Mouse (Mus musculus) forebrain, embryonic 13.5 days (tissue): ENCODE measurements around the gene Rasl10a. TPM values are rescaled to one million over a fixed set of nuclear protein-coding genes. Genes with fewer than 3 reads are reported as not detected.

Source experiments
- ATAC-seq: fragments of 200-750 bp; cut with Nextera tagmentation; 2 replicates; pipeline ENCODE4 v1.8.0; 2017
- H3K27ac ChIP-seq: fragments of 300-500 bp; sonication (generic); 2 replicates; pipeline ENCODE4 v1.5.1; 2015; ENCODE audit warnings: inconsistent platforms, mild to moderate bottlenecking, moderate library complexity
- H3K27me3 ChIP-seq: fragments of 300-500 bp; sonication (generic); 2 replicates; pipeline ENCODE4 v1.6.1; 2015; ENCODE audit warnings: mild to moderate bottlenecking, inconsistent platforms
- H3K36me3 ChIP-seq: fragments of 300-500 bp; sonication (generic); 2 replicates; pipeline ENCODE4 v1.6.1; 2015; ENCODE audit warnings: mild to moderate bottlenecking, inconsistent platforms; ENCODE audit not compliant: poor library complexity, severe bottlenecking
- H3K4me1 ChIP-seq: fragments of 300-500 bp; sonication (generic); 2 replicates; pipeline ENCODE4 v1.6.1; 2015; ENCODE audit warnings: inconsistent platforms
- H3K4me2 ChIP-seq: fragments of 300-500 bp; sonication (generic); 2 replicates; pipeline ENCODE4 v1.6.1; 2015; ENCODE audit warnings: inconsistent platforms, mild to moderate bottlenecking, moderate library complexity
- H3K4me3 ChIP-seq: fragments of 300-500 bp; sonication (generic); 2 replicates; pipeline ENCODE4 v1.5.1; 2015; ENCODE audit warnings: mild to moderate bottlenecking, inconsistent platforms
- H3K9ac ChIP-seq: fragments of 300-500 bp; sonication (generic); 2 replicates; pipeline ENCODE4 v1.6.1; 2015; ENCODE audit warnings: mild to moderate bottlenecking, inconsistent platforms
- H3K9me3 ChIP-seq: fragments of 300-500 bp; sonication (generic); replicated peaks from 2 replicates; pipeline ENCODE4 v1.6.1; 2016; ENCODE audit warnings: inconsistent platforms
- WGBS: fragments of 180-500 bp; shearing (Covaris S2); methylation state at CpG from one replicate; pipeline ENCODE4 v1.1.7; 2015; 5-methylcytosine and 5-hydroxymethylcytosine counted together
- polyA plus RNA-seq: library from polyadenylated mRNA; unstranded; fragments of >200 nt; fragmentation: Nextera tagmentation; extraction: Ambion mirVana; gene quantifications from 2 replicates; pipeline ENCODE4 v1.2.1, GENCODE M21; 2015

Rasl10a gene
- polyA plus RNA-seq, 1 experiment from 2014 or later, result not detected

DNA sequence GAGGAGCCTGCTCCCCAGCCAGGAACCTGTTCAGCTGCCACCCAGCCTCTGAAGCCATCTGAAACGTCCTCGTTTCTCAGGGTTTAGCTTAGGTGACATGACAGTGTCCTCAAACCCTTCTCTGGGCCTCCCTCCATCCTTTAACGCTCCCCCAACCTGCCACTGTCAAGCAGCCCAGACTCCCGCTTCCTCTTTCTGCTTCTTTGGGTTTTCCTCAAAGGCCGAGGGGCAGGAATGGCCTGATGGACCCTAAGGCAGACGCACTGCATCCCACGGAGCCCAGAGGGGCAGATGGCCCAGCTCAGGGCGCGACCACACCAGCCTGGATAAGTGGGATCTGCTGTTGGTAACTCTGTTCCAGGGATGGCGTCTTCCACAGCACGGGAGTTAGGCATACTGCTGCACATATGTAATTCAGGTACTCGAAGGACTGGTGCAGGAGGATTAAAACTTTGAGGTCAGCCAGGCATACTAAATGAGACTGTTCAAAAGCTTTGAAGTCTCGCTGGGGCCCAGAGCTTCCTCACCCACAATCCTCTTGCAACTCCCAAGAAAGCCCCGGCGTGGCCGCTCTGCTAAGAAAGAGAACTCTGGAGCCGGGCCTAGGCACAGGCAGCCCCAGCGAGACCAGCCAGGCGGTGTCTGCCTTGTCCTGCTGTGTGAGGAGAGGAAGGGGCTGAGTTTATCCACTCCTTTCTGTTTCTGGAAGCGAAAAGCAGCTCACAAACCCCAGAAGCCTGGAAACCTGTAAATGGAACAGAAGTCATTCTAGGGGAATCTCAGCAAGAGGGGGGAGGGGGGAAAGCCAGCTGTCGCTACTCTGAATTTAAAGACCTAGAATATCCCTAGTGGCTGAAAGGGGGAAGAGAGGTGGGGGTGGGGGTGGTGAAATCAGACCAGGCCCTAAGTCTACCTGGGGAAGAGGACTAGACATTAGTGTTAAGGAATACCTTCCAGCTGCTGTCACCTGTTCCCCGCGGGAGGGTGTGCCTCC lies 1.7 kb upstream of the Rasl10a start:
- Histone ChIP-seq H3K4me3 (no peak overlapping the region), H3K27me3 (peaks cover 60% of the 10 kb centered on the region)

GRCm38 (mm10) chr11:5057064-5057463 lies 864 bp upstream of the Rasl10a start:
- H3K27me3 ChIP-seq, result peaks cover 69% of the 10 kb centered on the region

More for the DNA sequence above, 1.7 kb upstream of the Rasl10a start:
- no peaks in the 10 kb centered on the region for H3K9me3 ChIP-seq
- H3K9ac ChIP-seq, result no peak overlapping the region
- no peak overlapping the region for H3K4me2 ChIP-seq
- H3K4me1 ChIP-seq, result peaks cover 37% of the 10 kb centered on the region
- H3K27ac ChIP-seq, result no peak overlapping the region
- ATAC-seq, result no peak
- WGBS, result 21% methylated on average over 23 of the region's 23 CpGs
- no peaks in the 10 kb centered on the region for H3K36me3 ChIP-seq

DNA sequence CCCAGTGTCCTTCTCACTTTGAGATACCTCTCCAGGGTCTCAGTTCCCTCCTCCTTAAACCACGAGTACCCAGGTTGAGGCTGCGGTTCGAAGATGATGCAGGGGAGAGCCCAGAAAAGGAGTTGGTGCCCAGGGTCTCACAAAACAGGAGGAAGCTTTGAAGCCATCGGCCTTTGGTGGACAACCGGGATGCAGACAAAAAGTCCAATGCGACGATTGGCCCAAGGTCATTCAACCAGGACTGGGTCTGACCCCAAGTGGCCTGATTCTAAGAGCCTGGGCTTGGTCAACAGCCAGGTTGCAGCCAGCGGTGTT lies 430 bp upstream of the Rasl10a start:
- Histone ChIP-seq H3K4me3 (peak overlapping the region; percentile 45), H3K4me1 (peaks cover 49% of the 10 kb centered on the region), H3K9me3 (no peaks in the 10 kb centered on the region), H3K36me3 (no peaks in the 10 kb centered on the region), H3K4me2 (peak overlapping the region; percentile 82), H3K27me3 (peaks cover 73% of the 10 kb centered on the region), H3K9ac (peak overlapping the region; percentile 65; the same call in 1 of the 2 replicates), H3K27ac (no peak overlapping the region)
- 11% methylated on average over 8 of the region's 8 CpGs for WGBS
- no peak for ATAC-seq

More at GRCm38 (mm10) chr11:5057064-5057463, 864 bp upstream of the Rasl10a start:
- 50% methylated on average over 8 of the region's 8 CpGs for WGBS
- Histone ChIP-seq H3K27ac (no peak overlapping the region), H3K9ac (no peak overlapping the region), H3K4me2 (no peak overlapping the region), H3K36me3 (no peaks in the 10 kb centered on the region), H3K9me3 (no peaks in the 10 kb centered on the region), H3K4me3 (peak overlapping the region; percentile 45; the same call in 1 of the 2 replicates), H3K4me1 (peaks cover 45% of the 10 kb centered on the region)
- no peak for ATAC-seq

DNA sequence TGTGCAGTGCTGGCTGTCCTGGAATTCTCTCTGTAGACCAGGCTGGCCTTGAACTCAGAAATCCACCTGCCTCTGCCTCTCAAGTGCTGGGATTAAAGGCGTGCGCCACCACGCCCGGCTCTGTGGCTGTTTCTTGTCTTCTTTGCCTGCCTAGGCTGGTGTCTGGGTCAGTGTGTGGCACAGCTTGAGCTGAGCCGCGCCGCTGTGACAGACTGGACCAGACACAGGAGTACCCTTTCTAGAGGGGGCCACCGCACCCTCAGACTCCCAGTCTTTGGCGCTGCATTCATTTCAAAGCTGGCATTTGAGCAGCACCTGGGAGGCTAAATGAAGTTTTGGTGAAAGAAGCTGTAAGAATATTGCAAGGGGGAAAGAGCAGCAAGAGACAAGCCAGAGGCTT lies 855 bp downstream of the Rasl10a start:
- ATAC-seq, result no peak
- H3K4me3 ChIP-seq, result 0 out of 2 replicates have a peak overlapping the region, but pooled peaks have one; percentile 45
- peaks cover 86% of the 10 kb centered on the region for H3K27me3 ChIP-seq
- no peak overlapping the region for H3K9ac ChIP-seq
- no peaks in the 10 kb centered on the region for H3K9me3 ChIP-seq
- 0 out of 2 replicates have a peak, but pooled peaks cover 5% of the 10 kb centered on the region for H3K36me3 ChIP-seq
- WGBS, result 34% methylated on average over 9 of the region's 9 CpGs
- H3K4me2 ChIP-seq, result no peak overlapping the region
- H3K27ac ChIP-seq, result no peak overlapping the region
- peaks cover 62% of the 10 kb centered on the region for H3K4me1 ChIP-seq

DNA sequence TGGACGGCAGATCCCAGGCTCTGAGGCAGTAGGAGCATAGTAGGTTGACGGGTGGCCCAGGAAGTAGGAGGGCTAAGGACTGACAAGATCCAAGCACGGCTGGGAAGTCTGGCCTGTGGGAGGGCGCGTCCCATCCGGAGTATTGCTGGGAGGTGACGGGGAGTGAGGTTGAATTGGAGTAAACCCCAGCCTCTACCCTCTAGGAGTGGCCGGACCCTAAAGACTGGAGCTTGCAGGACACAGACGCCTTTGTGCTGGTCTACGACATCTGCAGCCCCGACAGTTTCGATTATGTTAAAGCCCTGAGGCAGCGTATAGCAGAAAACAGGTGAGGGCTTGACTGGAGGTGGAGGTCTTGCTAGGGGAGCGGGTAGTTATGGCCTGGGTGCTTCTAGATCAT lies 1.3 kb downstream of the Rasl10a start:
- no peaks in the 10 kb centered on the region for H3K9me3 ChIP-seq
- 29% methylated on average over 14 of the region's 14 CpGs for WGBS
- ATAC-seq, result no peak
- H3K9ac ChIP-seq, result peak overlapping the region; percentile 8; the same call in 1 of the 2 replicates
- no peak overlapping the region for H3K4me2 ChIP-seq
- no peak overlapping the region for H3K4me3 ChIP-seq
- H3K36me3 ChIP-seq, result 0 out of 2 replicates have a peak, but pooled peaks cover 5% of the 10 kb centered on the region
- no peak overlapping the region for H3K27ac ChIP-seq
- H3K4me1 ChIP-seq, result peaks cover 66% of the 10 kb centered on the region
- peaks cover 90% of the 10 kb centered on the region for H3K27me3 ChIP-seq

DNA sequence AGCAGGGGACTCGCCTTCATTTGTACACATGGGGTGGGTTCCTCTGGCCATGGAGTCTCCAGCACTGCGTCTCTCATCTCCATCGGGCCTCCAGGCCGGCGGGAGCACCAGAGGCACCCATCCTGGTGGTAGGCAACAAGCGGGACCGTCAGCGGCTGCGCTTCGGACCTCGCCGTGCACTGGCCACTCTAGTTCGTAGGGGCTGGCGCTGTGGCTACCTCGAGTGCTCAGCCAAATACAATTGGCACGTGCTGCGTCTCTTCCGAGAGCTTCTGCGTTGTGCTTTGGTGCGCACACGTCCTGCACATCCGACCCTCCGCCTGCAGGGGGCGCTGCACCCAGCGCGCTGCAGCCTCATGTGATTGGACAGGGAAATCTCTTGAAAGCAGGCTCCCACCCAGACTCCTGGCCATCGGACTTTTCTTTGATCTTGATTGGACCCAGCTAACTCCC lies 1.8 kb downstream of the Rasl10a start:
- Histone ChIP-seq H3K4me2 (no peak overlapping the region), H3K4me1 (peaks cover 71% of the 10 kb centered on the region), H3K9ac (peak overlapping the region; percentile 8; the same call in 1 of the 2 replicates), H3K27ac (no peak overlapping the region), H3K4me3 (no peak overlapping the region), H3K27me3 (peaks cover 95% of the 10 kb centered on the region), H3K36me3 (0 out of 2 replicates have a peak, but pooled peaks cover 5% of the 10 kb centered on the region), H3K9me3 (no peaks in the 10 kb centered on the region)
- WGBS, result 8% methylated on average over 27 of the region's 27 CpGs
- no peak for ATAC-seq

DNA sequence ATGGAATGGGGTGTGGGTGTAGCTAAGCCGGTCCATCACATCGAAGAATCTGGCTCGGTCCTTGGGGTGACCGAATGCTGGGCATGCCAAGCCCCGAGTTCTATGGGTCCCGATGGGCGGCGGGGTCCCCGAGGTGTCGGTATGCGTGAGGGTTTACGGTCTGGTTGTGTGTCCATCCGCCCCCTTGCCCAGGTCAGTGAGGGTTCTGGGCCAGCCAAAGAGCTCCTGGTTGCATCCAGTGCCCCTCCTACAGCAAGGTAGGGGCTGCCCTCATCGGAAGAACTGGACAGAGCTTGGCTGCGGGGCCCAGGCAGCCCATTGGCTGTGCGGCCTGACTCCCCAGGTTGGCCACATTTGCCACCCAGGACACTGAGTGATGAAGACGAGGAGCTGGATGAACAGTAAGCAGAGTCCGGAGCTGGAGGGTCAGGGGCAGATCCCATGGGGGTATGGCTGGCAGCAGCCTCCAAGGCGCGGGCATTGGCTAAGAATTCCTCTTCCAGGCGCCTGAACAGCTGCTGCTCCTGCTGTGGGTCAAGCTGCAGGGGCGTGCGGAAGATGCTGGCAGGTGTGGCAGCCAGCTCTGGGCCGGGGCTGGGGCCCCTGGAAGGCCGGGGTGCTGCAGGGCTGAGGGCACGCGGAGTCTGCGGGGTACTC lies 3.0 kb downstream of the Rasl10a start:
- peak overlapping the region; percentile 40 for H3K4me3 ChIP-seq
- no peaks in the 10 kb centered on the region for H3K9me3 ChIP-seq
- no peak overlapping the region for H3K27ac ChIP-seq
- WGBS, result 51% methylated on average over 28 of the region's 28 CpGs
- H3K27me3 ChIP-seq, result peaks cover 88% of the 10 kb centered on the region
- H3K36me3 ChIP-seq, result 0 out of 2 replicates have a peak, but pooled peaks cover 5% of the 10 kb centered on the region
- H3K4me1 ChIP-seq, result peaks cover 73% of the 10 kb centered on the region
- H3K4me2 ChIP-seq, result peak overlapping the region; percentile 79
- no peak for ATAC-seq
- peak overlapping the region; percentile 57 for H3K9ac ChIP-seq

- under 1% methylated on average over 56 of the region's 62 CpGs for WGBS
- Histone ChIP-seq H3K4me1 (peaks cover 67% of the 10 kb centered on the region), H3K4me3 (peak overlapping the region; percentile 40), H3K4me2 (peak overlapping the region; percentile 79), H3K27ac (no peak overlapping the region), H3K27me3 (peaks cover 82% of the 10 kb centered on the region), H3K36me3 (0 out of 2 replicates have a peak, but pooled peaks cover 5% of the 10 kb centered on the region), H3K9ac (peak overlapping the region; percentile 57), H3K9me3 (no peaks in the 10 kb centered on the region)
- peak; percentile 33 for ATAC-seq
Measured at GRCm38 (mm10) chr11:5061413-5062139, 3.6 kb downstream of the Rasl10a start.

DNA sequence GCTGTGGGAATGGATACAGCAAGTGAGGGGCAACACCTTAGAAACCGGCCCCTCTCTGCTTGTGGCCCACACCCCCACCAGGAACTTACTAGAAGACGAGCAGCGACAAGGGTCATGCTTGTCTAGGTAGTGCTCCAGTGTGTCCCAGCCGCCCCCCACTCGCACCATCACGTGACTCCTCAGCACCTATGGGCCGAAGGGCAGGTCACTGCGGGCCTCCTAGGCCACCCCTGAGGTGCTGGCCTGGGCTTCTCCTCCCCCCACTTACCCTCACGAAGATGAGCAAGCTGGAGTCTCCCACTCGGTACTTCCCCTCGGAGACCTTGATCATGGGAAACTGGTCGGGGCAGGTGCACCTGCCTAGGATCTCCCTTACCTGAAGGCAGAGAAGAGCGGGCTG lies 4.4 kb downstream of the Rasl10a start:
- H3K4me3 ChIP-seq, result peak overlapping the region; percentile 40
- H3K27me3 ChIP-seq, result peaks cover 74% of the 10 kb centered on the region
- no peak overlapping the region for H3K27ac ChIP-seq
- H3K9me3 ChIP-seq, result no peaks in the 10 kb centered on the region
- H3K4me1 ChIP-seq, result peaks cover 60% of the 10 kb centered on the region
- H3K36me3 ChIP-seq, result 0 out of 2 replicates have a peak, but pooled peaks cover 5% of the 10 kb centered on the region
- H3K4me2 ChIP-seq, result peak overlapping the region; percentile 79
- WGBS, result 17% methylated on average over 13 of the region's 13 CpGs
- peak overlapping the region; percentile 57; the same call in 1 of the 2 replicates for H3K9ac ChIP-seq
- no peak; the same call in 1 of the 2 replicates for ATAC-seq

GRCm38 (mm10) chr11:5062860-5063505 lies 5.1 kb downstream of the Rasl10a start:
- Histone ChIP-seq H3K9ac (no peak overlapping the region), H3K4me2 (peak overlapping the region; percentile 87), H3K27me3 (peaks cover 67% of the 10 kb centered on the region), H3K4me3 (no peak overlapping the region), H3K36me3 (peaks cover 10% of the 10 kb centered on the region), H3K27ac (no peak overlapping the region), H3K4me1 (peaks cover 53% of the 10 kb centered on the region), H3K9me3 (no peaks in the 10 kb centered on the region)
- 66% methylated on average over 13 of the region's 13 CpGs for WGBS
- no peak for ATAC-seq
